Mouse (Mus musculus): Measurements from ENCODE around the gene Gh. TPM values are rescaled to one million over a fixed set of nuclear protein-coding genes. Genes with fewer than 3 reads are reported as not detected.

Gh gene
- total and polyA plus RNA-seq, 2 experiments from 2014 or later, result not detected

GRCm38 (mm10) chr11:106260826-106261450 is 40.7 kb downstream of the Gh start:
- 75% methylated on average over 14 of the region's 14 CpGs for WGBS

GRCm38 (mm10) chr11:106256775-106257174 is 44.9 kb downstream of the Gh start:
- DNase-seq (ENCODE audit: low spot score) (no peak), ATAC-seq (ENCODE audit: insufficient read depth, low read depth) (no peak)
- H3K27me3 ChIP-seq (ENCODE audit: control insufficient read depth, insufficient read depth, low read length), result no peaks in the 10 kb centered on the region
- H3K4me2 ChIP-seq (ENCODE audit: low read depth, low read length), result peak overlapping the region; percentile 98
- peak overlapping the region; percentile 86 for H3K9ac ChIP-seq (replicated peaks; ENCODE audit: low read depth, low read length)
- TF ChIP-seq CTCF (IDR thresholded peaks at IDR 0.05; ENCODE audit: low read depth), result no peak
- TF ChIP-seq EP300 (IDR thresholded peaks at IDR 0.05; ENCODE audit: low read depth), result no peak
- no peaks in the 10 kb centered on the region for H3K9me3 ChIP-seq (replicated peaks; ENCODE audit: control insufficient read depth, low read length)
- peak overlapping the region; percentile 98 for H3K4me3 ChIP-seq (ENCODE audit: low read depth, low read length)
- H3K36me3 ChIP-seq (replicated peaks; ENCODE audit: control insufficient read depth, insufficient read depth, low read length), result peaks cover 33% of the 10 kb centered on the region
- 50% methylated on average over 5 of the region's 5 CpGs for WGBS
- H3K27ac ChIP-seq (ENCODE audit: low read depth), result peak overlapping the region; percentile 84; the same call in 1 of the 2 replicates
- H3K4me1 ChIP-seq (ENCODE audit: control insufficient read depth, insufficient read depth), result peaks cover 15% of the 10 kb centered on the region

More at GRCm38 (mm10) chr11:106260826-106261450, 40.7 kb downstream of the Gh start:
- Histone ChIP-seq H3K27ac (ENCODE audit: low read depth) (no peak overlapping the region), H3K4me3 (ENCODE audit: low read depth, low read length) (no peak overlapping the region), H3K9ac (replicated peaks; ENCODE audit: low read depth, low read length) (no peak overlapping the region), H3K27me3 (ENCODE audit: control insufficient read depth, insufficient read depth, low read length) (no peaks in the 10 kb centered on the region), H3K4me2 (ENCODE audit: low read depth, low read length) (no peak overlapping the region), H3K4me1 (ENCODE audit: control insufficient read depth, insufficient read depth) (peaks cover 8% of the 10 kb centered on the region), H3K36me3 (replicated peaks; ENCODE audit: control insufficient read depth, insufficient read depth, low read length) (peaks cover 60% of the 10 kb centered on the region), H3K9me3 (replicated peaks; ENCODE audit: control insufficient read depth, low read length) (no peaks in the 10 kb centered on the region)
- DNase-seq (ENCODE audit: low spot score) (no peak), ATAC-seq (ENCODE audit: insufficient read depth, low read depth) (no peak)
- TF ChIP-seq CTCF (IDR thresholded peaks at IDR 0.05; ENCODE audit: low read depth) (no peak), EP300 (IDR thresholded peaks at IDR 0.05; ENCODE audit: low read depth) (no peak)

- ATAC-seq (ENCODE audit: insufficient read depth, low read depth), result peak; percentile 98
- H3K4me3 ChIP-seq (ENCODE audit: low read depth, low read length), result peak within 1 kb of the TSS; percentile 98
These were observed 45.8 kb downstream of the Gh start, which contains the start of the genes Ftsj3 and Psmc5 for GRCm38 (mm10) chr11:106255685-106256451. TSS of gene Ftsj3 (minus strand) at chr11:106256079. TSS of gene Psmc5 (plus strand) at chr11:106256154.

GRCm38 (mm10) chr11:106255174-106255573 is 46.5 kb downstream of the Gh start:
- TF ChIP-seq CTCF (IDR thresholded peaks at IDR 0.05; ENCODE audit: low read depth) (no peak), EP300 (IDR thresholded peaks at IDR 0.05; ENCODE audit: low read depth) (no peak)
- peaks cover 35% of the 10 kb centered on the region for H3K36me3 ChIP-seq (replicated peaks; ENCODE audit: control insufficient read depth, insufficient read depth, low read length)
- peak overlapping the region; percentile 86 for H3K9ac ChIP-seq (replicated peaks; ENCODE audit: low read depth, low read length)
- no peaks in the 10 kb centered on the region for H3K9me3 ChIP-seq (replicated peaks; ENCODE audit: control insufficient read depth, low read length)
- WGBS, result 2% methylated on average over 22 of the region's 22 CpGs
- peak overlapping the region; percentile 98 for H3K4me3 ChIP-seq (ENCODE audit: low read depth, low read length)
- no peaks in the 10 kb centered on the region for H3K27me3 ChIP-seq (ENCODE audit: control insufficient read depth, insufficient read depth, low read length)
- ATAC-seq (ENCODE audit: insufficient read depth, low read depth) (no peak), DNase-seq (ENCODE audit: low spot score) (no peak)
- H3K27ac ChIP-seq (ENCODE audit: low read depth), result peak overlapping the region; percentile 84
- peak overlapping the region; percentile 98 for H3K4me2 ChIP-seq (ENCODE audit: low read depth, low read length)
- peaks cover 15% of the 10 kb centered on the region for H3K4me1 ChIP-seq (ENCODE audit: control insufficient read depth, insufficient read depth)

More at GRCm38 (mm10) chr11:106255685-106256451, 45.8 kb downstream of the Gh start, which contains the start of the genes Ftsj3 and Psmc5:
- Histone ChIP-seq H3K4me2 (ENCODE audit: low read depth, low read length) (peak within 1 kb of the TSS; percentile 98), H3K27ac (ENCODE audit: low read depth) (peak within 1 kb of the TSS; percentile 84), H3K27me3 (ENCODE audit: control insufficient read depth, insufficient read depth, low read length) (no peaks in the 10 kb centered on the region), H3K9ac (replicated peaks; ENCODE audit: low read depth, low read length) (peak within 1 kb of the TSS; percentile 86), H3K36me3 (replicated peaks; ENCODE audit: control insufficient read depth, insufficient read depth, low read length) (peaks cover 33% of the 10 kb centered on the region), H3K9me3 (replicated peaks; ENCODE audit: control insufficient read depth, low read length) (no peaks in the 10 kb centered on the region), H3K4me1 (ENCODE audit: control insufficient read depth, insufficient read depth) (peaks cover 15% of the 10 kb centered on the region)
- no peak for TF ChIP-seq EP300 (IDR thresholded peaks at IDR 0.05; ENCODE audit: low read depth)
- TF ChIP-seq CTCF (IDR thresholded peaks at IDR 0.05; ENCODE audit: low read depth), result peak; percentile 33
- DNase-seq (ENCODE audit: low spot score), result peak; percentile 97
- WGBS, result under 1% methylated on average over 42 of the region's 42 CpGs

- H3K27me3 ChIP-seq (ENCODE audit: control insufficient read depth, insufficient read depth, low read length), result no peaks in the 10 kb centered on the region
- peak overlapping the region; percentile 86 for H3K9ac ChIP-seq (replicated peaks; ENCODE audit: low read depth, low read length)
- DNase-seq (ENCODE audit: low spot score) (no peak), ATAC-seq (ENCODE audit: insufficient read depth, low read depth) (no peak)
- no peak for TF ChIP-seq EP300 (IDR thresholded peaks at IDR 0.05; ENCODE audit: low read depth)
- TF ChIP-seq CTCF (IDR thresholded peaks at IDR 0.05; ENCODE audit: low read depth), result no peak
- WGBS, result 23% methylated on average over 2 of the region's 2 CpGs
- H3K27ac ChIP-seq (ENCODE audit: low read depth), result no peak overlapping the region
- H3K4me1 ChIP-seq (ENCODE audit: control insufficient read depth, insufficient read depth), result peaks cover 15% of the 10 kb centered on the region
- peak overlapping the region; percentile 98 for H3K4me3 ChIP-seq (ENCODE audit: low read depth, low read length)
- no peaks in the 10 kb centered on the region for H3K9me3 ChIP-seq (replicated peaks; ENCODE audit: control insufficient read depth, low read length)
- peaks cover 39% of the 10 kb centered on the region for H3K36me3 ChIP-seq (replicated peaks; ENCODE audit: control insufficient read depth, insufficient read depth, low read length)
- peak overlapping the region; percentile 98 for H3K4me2 ChIP-seq (ENCODE audit: low read depth, low read length)
These were observed 46.9 kb downstream of the Gh start for GRCm38 (mm10) chr11:106254767-106255166.

Other genes with a start within 250 kb of the Gh start
- gene Taco1, start 235.8 kb downstream of the Gh start, total RNA-seq (2014; rRNA removed; ENCODE audit: low replicate concordance), result 40.6 and 50.4 TPM in 2 replicates
- 14.1 and 17.4 TPM in 2 replicates for gene Taco1, start 235.8 kb downstream of the Gh start, polyA plus RNA-seq (2015; fragmentation: Nextera tagmentation; extraction: Ambion mirVana)
- gene Map3k3, start 217.3 kb downstream of the Gh start, total RNA-seq (2014; rRNA removed; ENCODE audit: low replicate concordance), result 44.0 and 71.9 TPM in 2 replicates
- 13.8 and 14.5 TPM in 2 replicates for gene Map3k3, start 217.3 kb downstream of the Gh start, polyA plus RNA-seq (2015; fragmentation: Nextera tagmentation; extraction: Ambion mirVana)
- gene Gm10840, start 141.0 kb downstream of the Gh start, total RNA-seq (2014; rRNA removed; ENCODE audit: low replicate concordance), result not detected in 2 replicates
- not detected in 2 replicates for gene Gm10840, start 141.0 kb downstream of the Gh start, polyA plus RNA-seq (2015; fragmentation: Nextera tagmentation; extraction: Ambion mirVana)
- 8.2 and 34.8 TPM in 2 replicates for gene Limd2, start 141.0 kb downstream of the Gh start, total RNA-seq (2014; rRNA removed; ENCODE audit: low replicate concordance)
- gene Limd2, start 141.0 kb downstream of the Gh start, polyA plus RNA-seq (2015; fragmentation: Nextera tagmentation; extraction: Ambion mirVana), result 40.4 and 44.6 TPM in 2 replicates
- gene Strada, start 99.7 kb downstream of the Gh start, total RNA-seq (2014; rRNA removed; ENCODE audit: low replicate concordance), result 12.6 and 18.7 TPM in 2 replicates
- 12.6 and 13.0 TPM in 2 replicates for gene Strada, start 99.7 kb downstream of the Gh start, polyA plus RNA-seq (2015; fragmentation: Nextera tagmentation; extraction: Ambion mirVana)
- gene Ccdc47, start 85.5 kb downstream of the Gh start, total RNA-seq (2014; rRNA removed; ENCODE audit: low replicate concordance), result 22.0 and 23.6 TPM in 2 replicates
- gene Ccdc47, start 85.5 kb downstream of the Gh start, polyA plus RNA-seq (2015; fragmentation: Nextera tagmentation; extraction: Ambion mirVana), result 80.6 and 89.8 TPM in 2 replicates
- gene Ddx42, start 84.9 kb downstream of the Gh start, total RNA-seq (2014; rRNA removed; ENCODE audit: low replicate concordance), result 15.8 and 17.8 TPM in 2 replicates
- gene Ddx42, start 84.9 kb downstream of the Gh start, polyA plus RNA-seq (2015; fragmentation: Nextera tagmentation; extraction: Ambion mirVana), result 25.5 and 29.2 TPM in 2 replicates
- gene Ftsj3, start 45.8 kb downstream of the Gh start, total RNA-seq (2014; rRNA removed; ENCODE audit: low replicate concordance), result 21.2 and 32.7 TPM in 2 replicates
- 19.2 and 23.1 TPM in 2 replicates for gene Ftsj3, start 45.8 kb downstream of the Gh start, polyA plus RNA-seq (2015; fragmentation: Nextera tagmentation; extraction: Ambion mirVana)
- 45.8 and 50.8 TPM in 2 replicates for gene Psmc5, start 45.7 kb downstream of the Gh start, total RNA-seq (2014; rRNA removed; ENCODE audit: low replicate concordance)
- 208 and 210 TPM in 2 replicates for gene Psmc5, start 45.7 kb downstream of the Gh start, polyA plus RNA-seq (2015; fragmentation: Nextera tagmentation; extraction: Ambion mirVana)
- 32.9 and 43.0 TPM in 2 replicates for gene Smarcd2, start 28.9 kb downstream of the Gh start, total RNA-seq (2014; rRNA removed; ENCODE audit: low replicate concordance)
- gene Smarcd2, start 28.9 kb downstream of the Gh start, polyA plus RNA-seq (2015; fragmentation: Nextera tagmentation; extraction: Ambion mirVana), result 10.5 and 10.7 TPM in 2 replicates
- gene Tcam1, start 25.2 kb downstream of the Gh start, total RNA-seq (2014; rRNA removed; ENCODE audit: low replicate concordance), result not detected in 2 replicates
- 0.04 TPM in 1 of 2 replicates, not detected in the other for gene Tcam1, start 25.2 kb downstream of the Gh start, polyA plus RNA-seq (2015; fragmentation: Nextera tagmentation; extraction: Ambion mirVana)
- gene Cd79b, start 12.9 kb upstream of the Gh start, total RNA-seq (2014; rRNA removed; ENCODE audit: low replicate concordance), result 0.19 and 2.2 TPM in 2 replicates
- gene Cd79b, start 12.9 kb upstream of the Gh start, polyA plus RNA-seq (2015; fragmentation: Nextera tagmentation; extraction: Ambion mirVana), result 1.2 and 1.3 TPM in 2 replicates
- gene Scn4a, start 51.4 kb upstream of the Gh start, total RNA-seq (2014; rRNA removed; ENCODE audit: low replicate concordance), result 0.70 and 0.76 TPM in 2 replicates
- gene Scn4a, start 51.4 kb upstream of the Gh start, polyA plus RNA-seq (2015; fragmentation: Nextera tagmentation; extraction: Ambion mirVana), result 0.23 and 0.51 TPM in 2 replicates
- 0.50 TPM in 1 of 2 replicates, not detected in the other for gene Prr29, start 63.6 kb upstream of the Gh start, total RNA-seq (2014; rRNA removed; ENCODE audit: low replicate concordance)
- 0.49 and 0.55 TPM in 2 replicates for gene Prr29, start 63.6 kb upstream of the Gh start, polyA plus RNA-seq (2015; fragmentation: Nextera tagmentation; extraction: Ambion mirVana)
- 66.6 and 76.3 TPM in 2 replicates for gene Icam2, start 86.2 kb upstream of the Gh start, total RNA-seq (2014; rRNA removed; ENCODE audit: low replicate concordance)
- gene Icam2, start 86.2 kb upstream of the Gh start, polyA plus RNA-seq (2015; fragmentation: Nextera tagmentation; extraction: Ambion mirVana), result 72.9 and 74.9 TPM in 2 replicates
- gene Ern1, start 186.0 kb upstream of the Gh start, total RNA-seq (2014; rRNA removed; ENCODE audit: low replicate concordance), result 5.0 and 8.1 TPM in 2 replicates
- gene Ern1, start 186.0 kb upstream of the Gh start, polyA plus RNA-seq (2015; fragmentation: Nextera tagmentation; extraction: Ambion mirVana), result 2.0 and 2.6 TPM in 2 replicates